Mouse (Mus musculus) lung, adult 2 months (tissue): Measurements from ENCODE around the gene Sfswap.

ENCODE experiments used
- CTCF ChIP-seq: fragments of 200-500 bp; IDR thresholded peaks from 2 replicates; pipeline ENCODE4 v1.5.1; 2011; ENCODE audit warnings: mild to moderate bottlenecking, low read length, control low read depth; ENCODE audit not compliant: insufficient read depth
- POLR2A ChIP-seq: fragments of 200-500 bp; IDR thresholded peaks from 2 replicates; pipeline ENCODE4 v1.6.1; 2011; ENCODE audit warnings: low read depth, mild to moderate bottlenecking, control low read depth, low read length, borderline replicate concordance; ENCODE audit errors: extremely low read depth

DNA sequence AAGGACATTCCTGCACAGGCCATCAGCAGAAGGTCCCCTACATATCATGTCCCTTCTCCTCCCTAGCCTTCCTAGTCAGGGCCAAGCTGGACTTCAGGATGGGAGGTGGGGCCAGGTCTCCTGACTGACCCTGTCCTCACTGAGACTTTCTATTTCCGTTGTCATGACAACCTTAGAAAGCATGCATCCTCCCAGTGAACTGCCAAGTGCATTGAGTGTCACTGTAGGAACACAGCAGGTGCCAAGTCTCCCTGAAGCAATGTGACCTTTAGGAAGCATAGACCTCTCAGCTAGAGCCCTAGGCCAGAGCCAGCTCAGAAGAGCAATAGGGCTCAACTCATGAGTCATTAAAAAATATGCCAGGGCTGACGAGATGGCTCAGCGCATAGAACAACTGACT lies 42.5 kb upstream of the Sfswap start:
- no peak for TF ChIP-seq POLR2A
- no peak for TF ChIP-seq CTCF
